Mouse (Mus musculus) frontal cortex, postnatal 36 days (tissue): ENCODE results near the gene Fndc10.
"Not testable (repeated sequence)": the region's sequence is repeated elsewhere in the genome, so short reads cannot be mapped to it uniquely, and the experiment has no call there.

Experiments used
- DNase-seq, 2 experiments: peaks; one replicate each; pipeline ENCODE4 v3.0.0; 2022; ENCODE audit warnings: low spot score in 2 of 2

Gene Fndc10

GRCm38 (mm10) chr4:155687764-155688163, 6.4 kb upstream of the Fndc10 start:
- not testable (repeated sequence) for DNase-seq

- no peak for DNase-seq
These were observed 3.4 kb upstream of the Fndc10 start for GRCm38 (mm10) chr4:155690571-155691375.

- DNase-seq: no peak
These were observed 1.7 kb upstream of the Fndc10 start for GRCm38 (mm10) chr4:155692421-155692820.

GRCm38 (mm10) chr4:155694482-155695401, 600 bp downstream of the Fndc10 start:
- peak; percentile 79 to 87 for DNase-seq

- DNase-seq: peak in 1 of 2 experiments; percentile 7
These were observed 1.5 kb downstream of the Fndc10 start for GRCm38 (mm10) chr4:155695531-155696062.

GRCm38 (mm10) chr4:155696261-155697255, 2.4 kb downstream of the Fndc10 start:
- DNase-seq: no peak

GRCm38 (mm10) chr4:155700425-155700824, 6.3 kb downstream of the Fndc10 start:
- DNase-seq: no peak

- no peak for DNase-seq
These were observed 9.3 kb downstream of the Fndc10 start for GRCm38 (mm10) chr4:155703425-155703929.

GRCm38 (mm10) chr4:155704721-155705591, 10.8 kb downstream of the Fndc10 start, which contains the start of gene Ssu72:
Ssu72 (plus strand) TSS chr4:155704800.
- DNase-seq: peak; percentile 95

GRCm38 (mm10) chr4:155705592-155705929, 11.4 kb downstream of the Fndc10 start:
- no peak for DNase-seq

- DNase-seq: no peak
These were observed 14.4 kb downstream of the Fndc10 start for GRCm38 (mm10) chr4:155708582-155708981.

GRCm38 (mm10) chr4:155708988-155709387, 14.8 kb downstream of the Fndc10 start:
- no peak for DNase-seq

GRCm38 (mm10) chr4:155710521-155711252, 16.5 kb downstream of the Fndc10 start:
- DNase-seq: no peak

GRCm38 (mm10) chr4:155721668-155722083, 27.5 kb downstream of the Fndc10 start:
- DNase-seq: no peak

GRCm38 (mm10) chr4:155727993-155728392, 33.9 kb downstream of the Fndc10 start:
- no peak for DNase-seq

- no peak for DNase-seq
These were observed 39.1 kb downstream of the Fndc10 start for GRCm38 (mm10) chr4:155733267-155733666.

GRCm38 (mm10) chr4:155734350-155734941, 40.3 kb downstream of the Fndc10 start, which contains the start of gene Tmem240:
Tmem240 (plus strand) TSS chr4:155734800.
- DNase-seq: peak; percentile 89 to 90

GRCm38 (mm10) chr4:155734951-155735702, 41.0 kb downstream of the Fndc10 start:
- peak in 1 of 2 experiments; percentile 30 for DNase-seq
